24 mouse cellular contexts compared by ENCODE assay signal in genomic region chr6:137783899-137784637, GRCm38 (mm10). TPM values are rescaled to one million over a fixed set of nuclear protein-coding genes. Genes with fewer than 3 reads are reported as not detected.
DNase-seq lines count a peak whose midpoint lies in the region; ATAC-seq lines count a peak whose summit lies in the region.
"Had no signal": no experiment of that assay in that cellular context is flagged by ENCODE, and none has a peak within 500 bp of the region (broad histone marks: within the 10 kb centered on the region; RNA-seq: fewer than 3 reads in every experiment).

No protein-coding gene starts in this region.

- 86% methylated on average over 7 of the region's 7 CpGs for WGBS in intestine, embryonic 16.5 days
- WGBS in intestine, embryonic 15.5 days, result 84% methylated on average over 7 of the region's 7 CpGs
- 85% methylated on average over 7 of the region's 7 CpGs for WGBS in macrophage (ENCODE audit: missing documents)

- no peak overlapping the region for H3K27ac ChIP-seq in intestine, embryonic 16.5 days (ENCODE audit: low read length)
- H3K27ac ChIP-seq in intestine, embryonic 15.5 days, result no peak overlapping the region
- peak overlapping the region; percentile 31 for H3K27ac ChIP-seq in macrophage
- H3K27ac ChIP-seq: forebrain, embryonic 15.5 days; hindbrain, embryonic 10.5 days; limb, embryonic 10.5 days; liver, embryonic 13.5 days; lung, embryonic 15.5 days; midbrain, embryonic 12.5 days; neural tube, embryonic 13.5 days had no signal

- no peaks in the 10 kb centered on the region for H3K27me3 ChIP-seq in intestine, embryonic 16.5 days (replicated peaks; ENCODE audit: control insufficient read depth, insufficient read depth, low read length)
- H3K27me3 ChIP-seq in intestine, embryonic 15.5 days (replicated peaks), result no peaks in the 10 kb centered on the region
- H3K27me3 ChIP-seq: forebrain, embryonic 15.5 days; liver, embryonic 13.5 days; lung, embryonic 15.5 days; midbrain, embryonic 12.5 days; neural tube, embryonic 13.5 days had no signal

- H3K79me2 ChIP-seq in macrophage (ENCODE audit: inconsistent target), result no peaks in the 10 kb centered on the region

- peak; percentile 50; the same call in 1 of the 2 replicates for ATAC-seq in intestine, embryonic 16.5 days
- ATAC-seq in intestine, embryonic 15.5 days, result no peak
- ATAC-seq: forebrain, embryonic 15.5 days; inflammation-experienced regulatory T-cells, adult 6 months had no signal

- H3K4me3 ChIP-seq in intestine, embryonic 16.5 days (ENCODE audit: low read length), result no peak overlapping the region
- no peak overlapping the region for H3K4me3 ChIP-seq in intestine, embryonic 15.5 days (replicated peaks)
- no peak overlapping the region for H3K4me3 ChIP-seq in macrophage (ENCODE audit: inconsistent target)
- H3K4me3 ChIP-seq: forebrain, embryonic 15.5 days; hindbrain, embryonic 10.5 days; limb, embryonic 10.5 days; liver, embryonic 13.5 days; lung, embryonic 15.5 days; midbrain, embryonic 12.5 days; neural tube, embryonic 13.5 days had no signal

- no peaks in the 10 kb centered on the region for H3K4me1 ChIP-seq in intestine, embryonic 16.5 days (ENCODE audit: control insufficient read depth, insufficient read depth, low read length)
- no peaks in the 10 kb centered on the region for H3K4me1 ChIP-seq in intestine, embryonic 15.5 days (replicated peaks)
- H3K4me1 ChIP-seq: forebrain, embryonic 15.5 days; hindbrain, embryonic 10.5 days; liver, embryonic 13.5 days; lung, embryonic 15.5 days; midbrain, embryonic 12.5 days had no signal

- H3K36me3 ChIP-seq in intestine, embryonic 16.5 days (ENCODE audit: control insufficient read depth, insufficient read depth, low read length), result no peaks in the 10 kb centered on the region; the same call in 1 of the 2 replicates
- H3K36me3 ChIP-seq in intestine, embryonic 15.5 days, result no peaks in the 10 kb centered on the region
- H3K36me3 ChIP-seq in macrophage (ENCODE audit: inconsistent target), result peaks cover 47% of the 10 kb centered on the region
- H3K36me3 ChIP-seq: forebrain, embryonic 15.5 days; lung, embryonic 15.5 days; neural tube, embryonic 13.5 days had no signal

- H3K4me2 ChIP-seq in intestine, embryonic 16.5 days (ENCODE audit: low read depth, low read length), result no peak overlapping the region
- no peak overlapping the region for H3K4me2 ChIP-seq in intestine, embryonic 15.5 days (replicated peaks)
- H3K4me2 ChIP-seq: forebrain, embryonic 15.5 days; liver, embryonic 13.5 days; lung, embryonic 15.5 days; midbrain, embryonic 12.5 days; neural tube, embryonic 13.5 days had no signal

- no peak overlapping the region for H3K9ac ChIP-seq in intestine, embryonic 16.5 days (ENCODE audit: low read depth, low read length)
- H3K9ac ChIP-seq in intestine, embryonic 15.5 days, result no peak overlapping the region
- H3K9ac ChIP-seq: forebrain, embryonic 15.5 days; liver, embryonic 13.5 days; lung, embryonic 15.5 days; midbrain, embryonic 12.5 days; neural tube, embryonic 13.5 days had no signal

- H3K9me3 ChIP-seq in intestine, embryonic 16.5 days (ENCODE audit: control insufficient read depth, low read length), result no peaks in the 10 kb centered on the region
- H3K9me3 ChIP-seq in intestine, embryonic 15.5 days, result no peaks in the 10 kb centered on the region
- H3K9me3 ChIP-seq: forebrain, embryonic 15.5 days; hindbrain, embryonic 10.5 days; limb, embryonic 10.5 days; liver, embryonic 13.5 days; lung, embryonic 15.5 days; midbrain, embryonic 12.5 days; neural tube, embryonic 13.5 days had no signal

- peak; percentile 77 for DNase-seq in 416B (ENCODE audit: low read depth)
- DNase-seq in adipocyte (ENCODE audit: low spot score), result peak; percentile 43
- DNase-seq in cerebellum, postnatal 14 days, result no peak
- DNase-seq in T-cell, adult 2 months (ENCODE audit: low spot score), result no peak
- DNase-seq in layer of hippocampus, adult 9-10 months (ENCODE audit: low spot score), result no peak
- DNase-seq: adrenal gland, postnatal 14 days; cerebellum, adult 18-20 months; cerebellum, postnatal 36 days; gastrocnemius, postnatal 14 days; kidney, postnatal 4 days; liver, embryonic 13.5 days; lung, postnatal 4 days; right cerebral cortex, postnatal 14 days; spleen, adult 18-20 months had no signal

RNA-seq across cellular contexts. Expression of gene Dera, which starts 29.7 kb away (rescaled TPM):
- 124 and 132 TPM in 2 replicates for polyA plus RNA-seq in intestine, embryonic 16.5 days (2015; fragmentation: Nextera tagmentation; extraction: Ambion mirVana)
- 93.9 and 98.6 TPM in 2 replicates for polyA plus RNA-seq in intestine, embryonic 15.5 days (2015; fragmentation: Nextera tagmentation; extraction: Ambion mirVana)
- total RNA-seq in macrophage (2018; cell fraction: chromatin; rRNA removed), result 100 to 1,000 TPM in 15 of 26 experiments, 10 to 100 TPM in 11; 46.3 to 166 (median 110) TPM
- total RNA-seq in macrophage (2018; cell fraction: cytosol; rRNA removed), result 10 to 100 TPM; 36.7 to 63.7 (median 48.1) TPM
- total RNA-seq in macrophage (2018; cell fraction: nucleus; rRNA removed), result 100 to 1,000 TPM in 1 of 26 experiments, 10 to 100 TPM in 25; 29.0 to 101 (median 49.9) TPM
- 36.4 to 68.9 TPM (median 41.2 TPM) in 3 replicates for polyA plus RNA-seq in macrophage (2018)

RNA-seq across cellular contexts. Expression of gene Strap, which starts 49.2 kb away (rescaled TPM):
- 122 and 132 TPM in 2 replicates for polyA plus RNA-seq in intestine, embryonic 16.5 days (2015; fragmentation: Nextera tagmentation; extraction: Ambion mirVana)
- 131 and 147 TPM in 2 replicates for polyA plus RNA-seq in intestine, embryonic 15.5 days (2015; fragmentation: Nextera tagmentation; extraction: Ambion mirVana)
- total RNA-seq in macrophage (2018; cell fraction: chromatin; rRNA removed), result 10 to 100 TPM; 21.5 to 59.1 (median 32.7) TPM
- total RNA-seq in macrophage (2018; cell fraction: cytosol; rRNA removed), result 10 to 100 TPM; 52.4 to 69.7 (median 61.9) TPM
- 10 to 100 TPM; 19.3 to 57.1 (median 31.0) TPM for total RNA-seq in macrophage (2018; cell fraction: nucleus; rRNA removed)
- 46.3 to 99.6 TPM (median 67.4 TPM) in 3 replicates for polyA plus RNA-seq in macrophage (2018)

Comparison
In these comparisons a context has a peak if more than half of its experiments do, and no peak if none do; other contexts are left out.
1. DNase-seq: peak in 416B (single experiment) and adipocyte (single experiment); none in cerebellum, postnatal 14 days (0 of 2), T-cell, adult 2 months (single experiment) and layer of hippocampus, adult 9-10 months (single experiment).